Mouse (Mus musculus) liver, adult 2 months (tissue): Measurements from ENCODE around the gene Srsf1. TPM values are rescaled to one million over a fixed set of nuclear protein-coding genes. Genes with fewer than 3 reads are reported as not detected.

Source experiments
- DNase-seq: peaks from one replicate; pipeline ENCODE4 v3.0.0-alpha.2; 2011; ENCODE audit warnings: low read depth, low spot score; ENCODE audit errors: extremely low read depth
- H3K27ac ChIP-seq: fragments of 200-500 bp; replicated peaks from 2 replicates; pipeline ENCODE4 v1.5.1; 2012; ENCODE audit warnings: low read depth, mild to moderate bottlenecking, control low read depth, inconsistent platforms, low read length; ENCODE audit not compliant: insufficient read depth
- H3K27me3 ChIP-seq: fragments of 200-500 bp; 2 replicates; pipeline ENCODE4 v1.6.1; 2012; ENCODE audit warnings: mild to moderate bottlenecking, moderate library complexity, low read length, inconsistent platforms; ENCODE audit not compliant: control insufficient read depth, insufficient read depth
- H3K36me3 ChIP-seq: fragments of 200-500 bp; 2 replicates; pipeline ENCODE4 v1.6.1; 2012; ENCODE audit warnings: low read length, inconsistent platforms; ENCODE audit not compliant: control insufficient read depth, insufficient read depth
- H3K4me1 ChIP-seq: fragments of 200-500 bp; 2 replicates; pipeline ENCODE4 v1.6.1; 2011; ENCODE audit warnings: low read length; ENCODE audit not compliant: control insufficient read depth, insufficient read depth
- H3K4me3 ChIP-seq: fragments of 200-500 bp; 2 replicates; pipeline ENCODE4 v1.5.1; 2011; ENCODE audit warnings: low read depth, mild to moderate bottlenecking, control low read depth, low read length, moderate library complexity; ENCODE audit not compliant: insufficient read depth
- H3K79me2 ChIP-seq: fragments of 200-500 bp; 2 replicates; pipeline ENCODE4 v1.6.1; 2012; ENCODE audit warnings: inconsistent platforms, mild to moderate bottlenecking, low read length, moderate library complexity; ENCODE audit not compliant: control insufficient read depth, insufficient read depth
- H3K9ac ChIP-seq: fragments of 200-500 bp; 2 replicates; pipeline ENCODE4 v1.6.1; 2012; ENCODE audit warnings: low read depth, mild to moderate bottlenecking, control low read depth, inconsistent platforms, low read length
- CTCF ChIP-seq: fragments of 200-500 bp; IDR thresholded peaks from 2 replicates; pipeline ENCODE4 v1.5.1; 2011; ENCODE audit warnings: low read depth, low read length, control low read depth
- POLR2A ChIP-seq: fragments of 200-500 bp; IDR thresholded peaks from 2 replicates; pipeline ENCODE4 v1.6.1; 2011; ENCODE audit warnings: low read length, control low read depth; ENCODE audit not compliant: insufficient read depth; ENCODE audit errors: extremely low read depth
- WGBS: fragments of 180-500 bp; shearing (Covaris S2); methylation state at CpG from one replicate; pipeline ENCODE4 v1.1.7; 2018; 5-methylcytosine and 5-hydroxymethylcytosine counted together
- polyA plus RNA-seq: library from polyadenylated mRNA; depleted of rRNA; stranded (reverse); fragments of >200 nt; gene quantifications from 2 replicates; pipeline ENCODE4 v1.2.3, GENCODE M21; 2012
- total RNA-seq: library from RNA; depleted of rRNA; stranded (reverse); fragments of >200 nt; gene quantifications from 2 replicates; pipeline ENCODE4 v1.2.3, GENCODE M21; 2014

Gene Srsf1
- total and polyA plus RNA-seq, 2 experiments: 44.1 to 84.0 TPM

DNA sequence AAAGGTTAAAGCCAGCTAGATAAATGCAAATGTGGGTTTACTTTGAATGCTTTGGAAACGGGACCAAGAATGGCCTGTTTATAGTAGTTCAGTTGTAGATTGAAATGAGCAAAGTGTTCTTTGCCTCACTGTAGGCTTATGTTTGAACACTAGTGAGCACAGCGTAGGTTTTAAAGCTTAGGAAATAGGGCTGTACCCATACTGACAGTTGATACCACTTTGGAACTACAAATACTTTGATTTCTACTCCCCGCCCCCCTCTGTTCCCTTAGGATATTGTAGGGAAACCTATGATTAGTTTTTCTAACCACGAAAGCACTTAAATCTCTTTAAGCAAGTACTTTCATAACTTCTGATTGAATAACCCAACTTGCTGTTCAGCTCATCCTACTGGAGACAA is 5.5 kb downstream of the Srsf1 start:
- H3K4me1 ChIP-seq: peaks cover 6% of the 10 kb centered on the region; the same call in 1 of the 2 replicates
- no peak overlapping the region for H3K27ac ChIP-seq
- WGBS: 86% methylated on average over 4 of the region's 4 CpGs
- no peak overlapping the region for H3K9ac ChIP-seq
- peaks cover 21% of the 10 kb centered on the region for H3K36me3 ChIP-seq
- peaks cover 12% of the 10 kb centered on the region; the same call in 1 of the 2 replicates for H3K79me2 ChIP-seq
- DNase-seq: no peak
- H3K27me3 ChIP-seq: no peaks in the 10 kb centered on the region
- no peak overlapping the region for H3K4me3 ChIP-seq
- TF ChIP-seq CTCF: no peak
- no peak for TF ChIP-seq POLR2A

GRCm38 (mm10) chr11:88053821-88054220 is 6.6 kb downstream of the Srsf1 start:
- Histone ChIP-seq H3K79me2 (peaks cover 3% of the 10 kb centered on the region; the same call in 1 of the 2 replicates), H3K36me3 (peaks cover 21% of the 10 kb centered on the region), H3K4me3 (no peak overlapping the region), H3K27ac (no peak overlapping the region), H3K27me3 (no peaks in the 10 kb centered on the region), H3K4me1 (peaks cover 6% of the 10 kb centered on the region; the same call in 1 of the 2 replicates), H3K9ac (no peak overlapping the region)
- TF ChIP-seq POLR2A: no peak
- TF ChIP-seq CTCF: no peak
- no peak for DNase-seq
- 68% methylated on average over 3 of the region's 3 CpGs for WGBS

DNA sequence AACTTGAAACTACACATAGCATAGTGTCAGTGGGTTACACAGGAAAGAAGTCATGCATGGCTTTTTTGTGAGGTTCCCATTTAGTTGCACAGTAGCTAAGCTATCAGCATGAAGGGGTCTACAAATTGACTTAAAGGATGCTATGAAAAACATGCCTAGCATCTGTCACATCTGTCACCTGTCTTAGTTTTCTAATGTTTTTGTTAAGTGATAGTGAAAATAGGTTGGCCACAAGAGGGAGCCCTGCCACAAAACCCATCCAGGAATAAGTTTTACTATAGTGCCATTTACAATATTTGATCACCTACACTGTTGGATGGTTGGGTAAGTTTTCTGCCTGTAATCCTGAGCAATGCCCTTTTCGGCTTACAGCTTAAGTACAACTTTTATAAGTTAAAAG is 7.4 kb downstream of the Srsf1 start:
- H3K4me1 ChIP-seq: no peaks in the 10 kb centered on the region
- H3K4me3 ChIP-seq: no peak overlapping the region
- peaks cover 16% of the 10 kb centered on the region for H3K36me3 ChIP-seq
- DNase-seq: peak; percentile 43
- TF ChIP-seq POLR2A (no peak), CTCF (peak; percentile 50)
- WGBS: 53% methylated on average over 1 of the region's 1 CpGs
- no peak overlapping the region for H3K27ac ChIP-seq
- no peaks in the 10 kb centered on the region for H3K27me3 ChIP-seq
- no peaks in the 10 kb centered on the region for H3K79me2 ChIP-seq
- H3K9ac ChIP-seq: no peak overlapping the region

DNA sequence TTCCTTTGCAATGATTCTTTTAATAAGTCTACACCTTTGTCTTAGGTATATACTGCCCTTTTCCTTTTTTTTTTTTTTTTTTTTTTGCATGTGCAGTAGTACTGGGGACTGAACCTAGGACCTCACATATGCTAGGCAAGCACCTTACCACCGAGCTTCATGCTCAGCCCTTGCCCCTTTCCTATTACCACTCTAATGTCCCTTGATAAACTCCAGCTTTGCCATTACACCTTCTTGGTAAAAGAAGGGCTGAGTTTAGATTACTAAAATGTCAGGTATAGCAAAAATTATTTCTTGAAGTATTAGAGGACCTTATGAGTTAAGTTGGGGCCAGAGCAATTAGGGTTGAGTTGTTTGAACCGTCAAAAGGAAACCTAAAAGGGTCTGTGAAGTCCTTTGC is 8.6 kb downstream of the Srsf1 start:
- no peaks in the 10 kb centered on the region for H3K79me2 ChIP-seq
- DNase-seq: no peak
- H3K4me1 ChIP-seq: no peaks in the 10 kb centered on the region
- H3K27ac ChIP-seq: no peak overlapping the region
- no peaks in the 10 kb centered on the region for H3K27me3 ChIP-seq
- no peak for TF ChIP-seq POLR2A
- no peak for TF ChIP-seq CTCF
- no peak overlapping the region for H3K9ac ChIP-seq
- 85% methylated on average over 2 of the region's 2 CpGs for WGBS
- H3K4me3 ChIP-seq: no peak overlapping the region
- H3K36me3 ChIP-seq: peaks cover 10% of the 10 kb centered on the region

GRCm38 (mm10) chr11:88057788-88058187 is 10.6 kb downstream of the Srsf1 start:
- Histone ChIP-seq H3K4me3 (no peak overlapping the region), H3K27me3 (no peaks in the 10 kb centered on the region), H3K9ac (no peak overlapping the region), H3K4me1 (peaks cover 2% of the 10 kb centered on the region), H3K36me3 (peaks cover under 1% of the 10 kb centered on the region; the same call in 1 of the 2 replicates), H3K79me2 (no peaks in the 10 kb centered on the region), H3K27ac (no peak overlapping the region)
- WGBS: 93% methylated on average over 2 of the region's 2 CpGs
- no peak for DNase-seq
- TF ChIP-seq CTCF (no peak), POLR2A (no peak)

DNA sequence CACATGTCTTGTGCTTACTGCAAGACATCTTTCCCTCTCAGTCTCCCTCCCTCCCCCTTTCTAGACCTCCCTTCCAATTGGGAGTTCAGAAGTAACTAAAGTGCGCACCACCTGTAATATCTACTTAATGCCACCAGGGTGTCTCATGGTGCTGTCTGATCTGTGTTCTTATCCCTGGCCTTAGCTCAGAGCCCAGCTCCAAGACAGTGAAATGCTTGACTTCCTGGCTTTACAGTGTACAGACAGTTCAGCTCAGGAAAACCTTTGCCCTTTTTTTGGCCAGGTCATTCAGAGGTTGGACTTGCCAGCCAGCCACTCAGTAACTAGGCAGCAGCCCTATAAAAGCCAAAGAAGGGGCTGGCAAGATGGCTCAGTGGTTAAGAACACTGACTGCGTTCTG is 12.0 kb downstream of the Srsf1 start:
- Histone ChIP-seq H3K27ac (no peak overlapping the region), H3K4me3 (no peak overlapping the region), H3K27me3 (no peaks in the 10 kb centered on the region), H3K9ac (no peak overlapping the region), H3K36me3 (no peaks in the 10 kb centered on the region), H3K79me2 (no peaks in the 10 kb centered on the region), H3K4me1 (peaks cover 2% of the 10 kb centered on the region)
- no peak for TF ChIP-seq POLR2A
- TF ChIP-seq CTCF: peak; percentile 62
- DNase-seq: peak; percentile 86
- WGBS: 29% methylated on average over 2 of the region's 2 CpGs
